ENCODE assay signal across 9 mouse cellular contexts in the genomic region with DNA sequence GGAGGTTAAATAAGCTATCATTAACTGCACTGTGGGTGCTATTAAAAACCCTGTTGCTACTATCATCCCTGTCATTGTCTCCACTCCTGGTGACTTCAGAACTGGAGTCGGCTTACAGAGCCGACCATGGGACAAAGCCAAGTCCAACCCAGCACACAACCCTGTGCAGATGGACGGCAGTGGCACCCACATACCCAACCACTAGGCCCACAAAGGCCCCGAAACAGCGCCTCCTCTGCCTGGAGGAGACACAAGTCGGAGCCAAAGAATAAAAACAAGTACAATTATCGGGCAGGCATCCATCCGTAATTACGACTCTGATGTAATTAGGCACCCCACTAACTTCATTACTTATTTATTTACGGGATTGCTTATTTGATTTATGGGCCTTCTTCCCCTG. TPM values are rescaled to one million over a fixed set of nuclear protein-coding genes. Genes with fewer than 3 reads are reported as not detected.
DNase-seq lines count a peak whose midpoint lies in the region; ATAC-seq and TF ChIP-seq lines count a peak whose summit lies in the region.
"Had no signal": no experiment of that assay in that cellular context is flagged by ENCODE, and none has a peak within 500 bp of the region (broad histone marks: within the 10 kb centered on the region; RNA-seq: fewer than 3 reads in every experiment).

No protein-coding gene starts in this region.

- no peaks in the 10 kb centered on the region for H3K9me3 ChIP-seq in heart, embryonic 14.5 days (ENCODE audit: control insufficient read depth, low read length)
- H3K9me3 ChIP-seq in forebrain, embryonic 13.5 days (replicated peaks) = no peaks in the 10 kb centered on the region
- no peaks in the 10 kb centered on the region for H3K9me3 ChIP-seq in limb, embryonic 14.5 days (ENCODE audit: control insufficient read depth, low read length)

- TF ChIP-seq CTCF in cerebellum, adult 2 months (IDR thresholded peaks at IDR 0.05; ENCODE audit: borderline replicate concordance, insufficient read depth, low read depth, low read length) = no peak; the same call in 1 of the 2 replicates

- no peak for ATAC-seq in heart, embryonic 14.5 days (ENCODE audit: insufficient number of reproducible peaks, insufficient read depth, low FRiP score, low read depth)
- ATAC-seq in forebrain, embryonic 13.5 days = no peak
- no peak for ATAC-seq in limb, embryonic 14.5 days (ENCODE audit: low FRiP score, low read depth)

- TF ChIP-seq POLR2A in limb, embryonic 14.5 days (IDR thresholded peaks at IDR 0.05; ENCODE audit: borderline replicate concordance, extremely low read depth, insufficient read depth, insufficient read length) = no peak
- no peak for TF ChIP-seq POLR2A in cerebellum, adult 2 months (IDR thresholded peaks at IDR 0.05; ENCODE audit: borderline replicate concordance, insufficient read depth, low read length)

- H3K27ac ChIP-seq in heart, embryonic 14.5 days (replicated peaks in 1 of 2; ENCODE audit: control insufficient read depth in 1 of 2, insufficient read depth in 1 of 2, low read depth in 2 of 2, low read length in 2 of 2) = peak overlapping the region in 1 of 2 experiments; percentile 53; a peak in 2 of 4 replicates
- peak overlapping the region; percentile 91 for H3K27ac ChIP-seq in forebrain, embryonic 13.5 days
- peak overlapping the region; percentile 61; the same call in 1 of the 2 replicates for H3K27ac ChIP-seq in limb, embryonic 14.5 days (replicated peaks; ENCODE audit: low read depth, low read length)
- no peak overlapping the region for H3K27ac ChIP-seq in cerebellum, adult 2 months (ENCODE audit: insufficient read depth, low read length)

- no peak for DNase-seq in heart, postnatal 10 days
- DNase-seq in MN1 (ENCODE audit: low spot score) = peak; percentile 64
- no peak for DNase-seq in limb, embryonic 14.5 days (ENCODE audit: low spot score)
- DNase-seq in urinary bladder, postnatal 10 days (ENCODE audit: low spot score) = no peak
- DNase-seq in cerebellum, adult 2 months = no peak
- no peak for DNase-seq in spleen, postnatal 36 days (ENCODE audit: low spot score in 2 of 2)
- DNase-seq: kidney, adult 18-20 months had no signal

- no peaks in the 10 kb centered on the region for H3K36me3 ChIP-seq in heart, embryonic 14.5 days (ENCODE audit: control insufficient read depth, insufficient read depth, low read length)
- H3K36me3 ChIP-seq in forebrain, embryonic 13.5 days (ENCODE audit: poor library complexity, severe bottlenecking) = no peaks in the 10 kb centered on the region
- H3K36me3 ChIP-seq in limb, embryonic 14.5 days (ENCODE audit: control insufficient read depth, insufficient read depth, low read length) = peaks cover 12% of the 10 kb centered on the region

- H3K4me1 ChIP-seq in heart, embryonic 14.5 days (ENCODE audit: control insufficient read depth in 2 of 2, insufficient read depth in 2 of 2, low read length in 2 of 2) = peaks cover 58 to 81% of the 10 kb centered on the region in 2 experiments
- peaks cover 85% of the 10 kb centered on the region for H3K4me1 ChIP-seq in forebrain, embryonic 13.5 days
- H3K4me1 ChIP-seq in limb, embryonic 14.5 days (ENCODE audit: control insufficient read depth, insufficient read depth, low read length) = peaks cover 73% of the 10 kb centered on the region
- peaks cover 76% of the 10 kb centered on the region for H3K4me1 ChIP-seq in cerebellum, adult 2 months (ENCODE audit: control insufficient read depth, insufficient read depth, low read length)

- H3K27me3 ChIP-seq in heart, embryonic 14.5 days (ENCODE audit: control insufficient read depth, insufficient read depth, low read length) = no peaks in the 10 kb centered on the region
- no peaks in the 10 kb centered on the region for H3K27me3 ChIP-seq in forebrain, embryonic 13.5 days
- H3K27me3 ChIP-seq in limb, embryonic 14.5 days (ENCODE audit: control insufficient read depth, insufficient read depth, low read length) = no peaks in the 10 kb centered on the region
- H3K27me3 ChIP-seq in cerebellum, adult 2 months (ENCODE audit: control insufficient read depth, insufficient read depth, low read length) = no peaks in the 10 kb centered on the region

- no peak overlapping the region for H3K4me2 ChIP-seq in heart, embryonic 14.5 days (ENCODE audit: low read length)
- peak overlapping the region; percentile 17; the same call in 1 of the 2 replicates for H3K4me2 ChIP-seq in forebrain, embryonic 13.5 days
- 0 out of 2 replicates have a peak overlapping the region, but pooled peaks have one; percentile 10 for H3K4me2 ChIP-seq in limb, embryonic 14.5 days (replicated peaks; ENCODE audit: low read depth, low read length, severe bottlenecking)

- intact Hi-C loops in heart, postnatal 10 days (cut with DNase I) = no loop called here

- 0 out of 2 replicates have a peak overlapping the region, but pooled peaks have one; percentile 48 for H3K9ac ChIP-seq in heart, embryonic 14.5 days (ENCODE audit: low read length)
- peak overlapping the region; percentile 41; the same call in 1 of the 2 replicates for H3K9ac ChIP-seq in forebrain, embryonic 13.5 days
- H3K9ac ChIP-seq in limb, embryonic 14.5 days (ENCODE audit: low read depth, low read length, severe bottlenecking) = no peak overlapping the region

- H3K4me3 ChIP-seq in heart, embryonic 14.5 days (ENCODE audit: control insufficient read depth in 1 of 2, insufficient read depth in 1 of 2, low read depth in 1 of 2, low read length in 2 of 2) = no peak overlapping the region
- no peak overlapping the region for H3K4me3 ChIP-seq in forebrain, embryonic 13.5 days
- no peak overlapping the region for H3K4me3 ChIP-seq in limb, embryonic 14.5 days (replicated peaks; ENCODE audit: low read length)
- no peak overlapping the region for H3K4me3 ChIP-seq in cerebellum, adult 2 months (replicated peaks; ENCODE audit: insufficient read depth, low read depth, low read length)

- 66% methylated on average over 10 of the region's 10 CpGs for WGBS in heart, embryonic 14.5 days
- 27% methylated on average over 10 of the region's 10 CpGs for WGBS in forebrain, embryonic 13.5 days
- WGBS in limb, embryonic 14.5 days = 48% methylated on average over 10 of the region's 10 CpGs
- WGBS in cerebellum, adult 2 months = 33% methylated on average over 10 of the region's 10 CpGs

RNA-seq across cellular contexts. Expression of a gene that starts 30.8 kb away (rescaled TPM):
- polyA plus RNA-seq in heart, embryonic 14.5 days (2014; fragmentation: Nextera tagmentation; extraction: Ambion mirVana) = 16.2 and 17.6 TPM in 2 replicates
- total RNA-seq in heart, postnatal 10 days (2021) = 100 to 1,000 TPM; 112 to 125 TPM
- polyA plus RNA-seq in forebrain, embryonic 13.5 days (2015; fragmentation: Nextera tagmentation; extraction: Ambion mirVana) = 25.6 and 27.3 TPM in 2 replicates
- polyA plus RNA-seq in limb, embryonic 14.5 days (2012; rRNA removed) = 75.9 and 89.8 TPM in 2 replicates
- polyA plus RNA-seq in limb, embryonic 14.5 days (2014; fragmentation: Nextera tagmentation; extraction: Ambion mirVana) = 37.0 and 39.3 TPM in 2 replicates
- polyA plus RNA-seq in cerebellum, adult 2 months (2012; rRNA removed) = 86.8 and 93.2 TPM in 2 replicates
